Comparison of ENCODE assay signal across 9 mouse cellular contexts in the genomic region with DNA sequence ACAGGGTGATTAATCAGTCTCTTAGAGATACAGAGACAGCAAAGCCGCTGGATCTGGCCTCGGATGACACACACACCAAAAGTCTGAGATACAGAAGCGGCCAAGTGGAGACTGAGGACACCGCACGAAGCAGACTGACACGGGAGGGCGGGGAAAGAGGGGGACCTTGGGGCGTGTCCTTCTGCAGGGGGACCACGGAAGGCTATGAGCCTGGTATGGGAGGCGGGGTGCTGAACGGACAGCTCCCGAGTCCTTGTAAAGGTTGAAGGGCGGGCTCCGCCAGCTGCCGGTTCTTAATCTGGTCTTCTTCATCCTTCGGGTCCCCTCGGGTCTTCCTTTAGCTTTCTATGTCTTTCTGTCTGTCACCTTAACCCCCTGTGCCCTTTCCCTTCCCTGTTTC. TPM values are rescaled to one million over a fixed set of nuclear protein-coding genes. Genes with fewer than 3 reads are reported as not detected.
A peak's percentile ranks its signal among the peaks of the same experiment; 100 is the strongest.
DNase-seq lines count a peak whose midpoint lies in the region; ATAC-seq and TF ChIP-seq lines count a peak whose summit lies in the region.
"Had no signal": no experiment of that assay in that cellular context is flagged by ENCODE, and none has a peak within 500 bp of the region (broad histone marks: within the 10 kb centered on the region; RNA-seq: fewer than 3 reads in every experiment).

No protein-coding gene starts in this region.

- H3K4me3 ChIP-seq in ES-E14 (ENCODE audit: insufficient read depth in 1 of 2, low read depth in 1 of 2, low read length in 2 of 2, poor library complexity in 1 of 2, severe bottlenecking in 1 of 2), result peak overlapping the region; percentile 38 to 46; a peak in 3 of 4 replicates
- H3K4me3 ChIP-seq in heart, embryonic 11.5 days (ENCODE audit: low read depth, low read length), result peak overlapping the region; percentile 10; the same call in 1 of the 2 replicates
- H3K4me3 ChIP-seq in kidney, embryonic 16.5 days (ENCODE audit: low read length), result no peak overlapping the region
- H3K4me3 ChIP-seq: stomach, embryonic 15.5 days had no signal

- in situ Hi-C loops in ES-E14 (cut with MboI; ENCODE audit: low sequenced_read_pairs in 2 of 2, unreplicated experiment in 2 of 2), result no loop called here

- H3K27ac ChIP-seq in ES-E14 (ENCODE audit: insufficient read depth, low read depth, low read length, poor library complexity, severe bottlenecking), result no peak overlapping the region; the same call in 1 of the 2 replicates
- no peak overlapping the region for H3K27ac ChIP-seq in heart, embryonic 11.5 days (ENCODE audit: low read depth, low read length)
- no peak overlapping the region for H3K27ac ChIP-seq in kidney, embryonic 16.5 days (ENCODE audit: low read length)
- H3K27ac ChIP-seq: stomach, embryonic 15.5 days had no signal

- 1% methylated on average over 17 of the region's 17 CpGs for WGBS in heart, embryonic 11.5 days (ENCODE audit: insufficient replicate concordance)
- under 1% methylated on average over 17 of the region's 17 CpGs for WGBS in kidney, embryonic 16.5 days

- no peak overlapping the region for H3K9ac ChIP-seq in ES-E14 (ENCODE audit: insufficient read depth, low read depth, low read length, poor library complexity, severe bottlenecking)
- H3K9ac ChIP-seq in heart, embryonic 11.5 days (ENCODE audit: low read depth, low read length), result no peak overlapping the region
- no peak overlapping the region for H3K9ac ChIP-seq in kidney, embryonic 16.5 days (replicated peaks; ENCODE audit: low read length)
- H3K9ac ChIP-seq: stomach, embryonic 15.5 days had no signal

- peak; percentile 9 for DNase-seq in gastrocnemius, adult 18-20 months (ENCODE audit: low spot score)
- DNase-seq in gastrocnemius, postnatal 25 days, result no peak
- peak; percentile 79 for DNase-seq in ES-E14 (ENCODE audit: low read depth, low spot score)
- DNase-seq in cerebellum, adult 9-11 months, result peak; percentile 85
- DNase-seq in lung, postnatal 4 days, result peak; percentile 51 to 71
- peak; percentile 79 for DNase-seq in retina, postnatal 1 day

- no peaks in the 10 kb centered on the region for H3K36me3 ChIP-seq in ES-E14 (ENCODE audit: control insufficient read depth, insufficient read depth, low read length, poor library complexity, severe bottlenecking)
- H3K36me3 ChIP-seq in heart, embryonic 11.5 days (ENCODE audit: control insufficient read depth, insufficient read depth, low read length), result no peaks in the 10 kb centered on the region; the same call in 1 of the 2 replicates
- H3K36me3 ChIP-seq in kidney, embryonic 16.5 days (ENCODE audit: insufficient read depth, low read length), result no peaks in the 10 kb centered on the region
- H3K36me3 ChIP-seq: stomach, embryonic 15.5 days had no signal

- peaks cover 93% of the 10 kb centered on the region for H3K27me3 ChIP-seq in heart, embryonic 11.5 days (ENCODE audit: control insufficient read depth, insufficient read depth, low read length)
- peaks cover 82% of the 10 kb centered on the region for H3K27me3 ChIP-seq in kidney, embryonic 16.5 days (ENCODE audit: insufficient read depth, low read length)

- no peak for ATAC-seq in heart, embryonic 11.5 days (replicated peaks; ENCODE audit: insufficient number of reproducible peaks, low FRiP score, low TSS enrichment)
- ATAC-seq in kidney, embryonic 16.5 days (ENCODE audit: low FRiP score, low TSS enrichment), result peak; percentile 36; the same call in 1 of the 2 replicates

- peaks cover 11 to 31% of the 10 kb centered on the region in 2 experiments for H3K4me1 ChIP-seq in ES-E14 (ENCODE audit: control insufficient read depth in 2 of 2, insufficient read depth in 2 of 2, low read length in 2 of 2, poor library complexity in 1 of 2)
- peaks cover 29% of the 10 kb centered on the region for H3K4me1 ChIP-seq in heart, embryonic 11.5 days (ENCODE audit: control insufficient read depth, insufficient read depth, low read length)
- H3K4me1 ChIP-seq in kidney, embryonic 16.5 days (ENCODE audit: insufficient read depth, low read length), result peaks cover 11% of the 10 kb centered on the region

- H3K9me3 ChIP-seq in ES-E14 (ENCODE audit: control insufficient read depth, insufficient read depth, low read depth, low read length), result no peaks in the 10 kb centered on the region
- H3K9me3 ChIP-seq in heart, embryonic 11.5 days (replicated peaks; ENCODE audit: control insufficient read depth, low read length), result no peaks in the 10 kb centered on the region
- no peaks in the 10 kb centered on the region for H3K9me3 ChIP-seq in kidney, embryonic 16.5 days (ENCODE audit: low read length)
- H3K9me3 ChIP-seq: stomach, embryonic 15.5 days had no signal

- peak overlapping the region; percentile 42 for H3K4me2 ChIP-seq in heart, embryonic 11.5 days
- no peak overlapping the region for H3K4me2 ChIP-seq in kidney, embryonic 16.5 days (replicated peaks; ENCODE audit: low read depth, low read length)
- H3K4me2 ChIP-seq: stomach, embryonic 15.5 days had no signal

TF ChIP-seq in ES-E14, 5 proteins besides CTCF, POLR2A, EP300 and RAD21:
- TF ChIP-seq ZNF384 (IDR thresholded peaks at IDR 0.05; ENCODE audit: low read depth, low read length) (no peak), HCFC1 (IDR thresholded peaks at IDR 0.05; ENCODE audit: borderline replicate concordance, insufficient read depth, low read length) (no peak; the same call in 1 of the 2 replicates), ZC3H11A (IDR thresholded peaks at IDR 0.05; ENCODE audit: borderline replicate concordance, low read depth, low read length) (0 out of 2 replicates have a peak, but pooled peaks have one; percentile 2), MAFK (IDR thresholded peaks at IDR 0.05; ENCODE audit: insufficient read depth, low read depth, low read length) (no peak)
TF ChIP-seq in ES-E14: peak in this region for 1.

RNA-seq across cellular contexts. Expression of gene Atp1a3, which starts 2.9 kb away (rescaled TPM):
- under 1 TPM; 0.17 to 0.23 TPM for total RNA-seq in gastrocnemius, adult 18-20 months (2021)
- total RNA-seq in gastrocnemius, postnatal 25 days (2021), result under 1 TPM in 1 of 2 experiments, not detected in 1; 0.46 TPM
- 21.2 and 37.0 TPM in 2 replicates for total RNA-seq in ES-E14 (2012; rRNA removed)
- polyA plus RNA-seq in heart, embryonic 11.5 days (2014; fragmentation: Nextera tagmentation; extraction: Ambion mirVana), result 2.3 and 4.1 TPM in 2 replicates
- polyA plus RNA-seq in kidney, embryonic 16.5 days (2015; fragmentation: Nextera tagmentation; extraction: Ambion mirVana), result 0.66 and 1.5 TPM in 2 replicates

RNA-seq across cellular contexts. Expression of gene Rabac1, which starts 36.1 kb away (rescaled TPM):
- 100 to 1,000 TPM; 222 to 264 TPM for total RNA-seq in gastrocnemius, adult 18-20 months (2021)
- 100 to 1,000 TPM; 191 to 193 TPM for total RNA-seq in gastrocnemius, postnatal 25 days (2021)
- 212 and 328 TPM in 2 replicates for total RNA-seq in ES-E14 (2012; rRNA removed)
- polyA plus RNA-seq in heart, embryonic 11.5 days (2014; fragmentation: Nextera tagmentation; extraction: Ambion mirVana), result 157 and 163 TPM in 2 replicates
- polyA plus RNA-seq in kidney, embryonic 16.5 days (2015; fragmentation: Nextera tagmentation; extraction: Ambion mirVana), result 183 and 199 TPM in 2 replicates

Comparison
In these comparisons a context has a peak if more than half of its experiments do, and no peak if none do; other contexts are left out.
1. RNA of gene Atp1a3, which starts 2.9 kb away (total RNA-seq): 21.2 to 37.0 TPM in ES-E14; 0.46 TPM in gastrocnemius, postnatal 25 days and 0.17 to 0.23 TPM in gastrocnemius, adult 18-20 months; every median in the first group is over 10 times any median in the second.